Comparison of ENCODE assay signal across 16 mouse cellular contexts in genomic region chr11:71001167-71001566, GRCm38 (mm10).
"Had no signal": no experiment of that assay in that cellular context is flagged by ENCODE, and none has a peak within 500 bp of the region (broad histone marks: within the 10 kb centered on the region; RNA-seq: fewer than 3 reads in every experiment).

No protein-coding gene starts in this region.

- H3K27ac ChIP-seq: kidney, postnatal 0 days; limb, embryonic 13.5 days; liver, embryonic 14.5 days; midbrain, embryonic 10.5 days; neural tube, embryonic 15.5 days; stomach, postnatal 0 days had no signal

- DNase-seq: kidney, adult 11 months; kidney, adult 9 months; kidney, postnatal 36 days; left cerebral cortex, postnatal 4 days; lung, adult 2 months; lung, postnatal 4 days; midbrain, embryonic 14.5 days; thymus, adult 18-20 months; thymus, postnatal 14 days had no signal

- H3K4me3 ChIP-seq: limb, embryonic 13.5 days; midbrain, embryonic 10.5 days; myocyte; neural tube, embryonic 15.5 days had no signal
